Mouse (Mus musculus) spleen, adult 2 months (tissue): ENCODE results near the gene Retn.

ENCODE experiments used
- CTCF ChIP-seq: fragments of 200-500 bp; IDR thresholded peaks from 2 replicates; pipeline ENCODE4 v1.5.1; 2011; ENCODE audit warnings: mild to moderate bottlenecking, inconsistent platforms; ENCODE audit not compliant: insufficient read depth, insufficient read length, insufficient replicate concordance; ENCODE audit errors: extremely low read depth
- POLR2A ChIP-seq: fragments of 200-500 bp; IDR thresholded peaks from 2 replicates; pipeline ENCODE4 v1.6.1; 2011; ENCODE audit warnings: low read depth, low read length, inconsistent platforms

GRCm38 (mm10) chr8:3648990-3649389 is 6.6 kb upstream of the Retn start:
- TF ChIP-seq CTCF (no peak), POLR2A (no peak)
